Mouse (Mus musculus) ES-CJ7 (cell line): ENCODE results near the gene Ubald1.
A peak's percentile ranks its signal among the peaks of the same experiment; 100 is the strongest.

Experiments used
- DNase-seq: peaks from one replicate; pipeline ENCODE4 v3.0.0; 2011; ENCODE audit warnings: low read depth, low spot score

The Ubald1 gene

GRCm38 (mm10) chr16:4899711-4900110 lies 19.6 kb upstream of the Ubald1 start:
- DNase-seq, result no peak

- DNase-seq, result no peak
Measured at GRCm38 (mm10) chr16:4898881-4899280, 18.8 kb upstream of the Ubald1 start.

GRCm38 (mm10) chr16:4897146-4897730 lies 17.1 kb upstream of the Ubald1 start:
- DNase-seq, result peak; percentile 82

- DNase-seq, result no peak
Measured at GRCm38 (mm10) chr16:4896249-4897027, 16.3 kb upstream of the Ubald1 start.

GRCm38 (mm10) chr16:4894201-4894908 lies 14.2 kb upstream of the Ubald1 start:
- DNase-seq, result no peak

GRCm38 (mm10) chr16:4892171-4892570 lies 12.1 kb upstream of the Ubald1 start:
- no peak for DNase-seq

- no peak for DNase-seq
Measured at GRCm38 (mm10) chr16:4890201-4890709, 10.1 kb upstream of the Ubald1 start.

GRCm38 (mm10) chr16:4886690-4887020 lies 6.5 kb upstream of the Ubald1 start:
- no peak for DNase-seq

- DNase-seq, result peak; percentile 96
Measured at GRCm38 (mm10) chr16:4885760-4886689, 5.9 kb upstream of the Ubald1 start, which contains the start of gene Mgrn1. Gene Mgrn1, plus strand, starts transcription at chr16:4886249.

- no peak for DNase-seq
Measured at GRCm38 (mm10) chr16:4884930-4885329, 4.8 kb upstream of the Ubald1 start.

GRCm38 (mm10) chr16:4881400-4882351 lies 1.6 kb upstream of the Ubald1 start:
- peak; percentile 49 for DNase-seq

- peak; percentile 69 for DNase-seq
Measured at GRCm38 (mm10) chr16:4879708-4880124, 399 bp downstream of the Ubald1 start.

- peak; percentile 39 for DNase-seq
Measured at GRCm38 (mm10) chr16:4879101-4879707, 911 bp downstream of the Ubald1 start.

- DNase-seq, result no peak
Measured at GRCm38 (mm10) chr16:4878192-4878885, 1.8 kb downstream of the Ubald1 start.

GRCm38 (mm10) chr16:4877701-4878100 lies 2.4 kb downstream of the Ubald1 start:
- DNase-seq, result no peak

- no peak for DNase-seq
Measured at GRCm38 (mm10) chr16:4877195-4877594, 2.9 kb downstream of the Ubald1 start.

- DNase-seq, result no peak
Measured at GRCm38 (mm10) chr16:4876033-4876680, 4.0 kb downstream of the Ubald1 start.

GRCm38 (mm10) chr16:4875198-4876032 lies 4.7 kb downstream of the Ubald1 start:
- DNase-seq, result no peak
